16 mouse cellular contexts compared by ENCODE assay signal in the genomic region with DNA sequence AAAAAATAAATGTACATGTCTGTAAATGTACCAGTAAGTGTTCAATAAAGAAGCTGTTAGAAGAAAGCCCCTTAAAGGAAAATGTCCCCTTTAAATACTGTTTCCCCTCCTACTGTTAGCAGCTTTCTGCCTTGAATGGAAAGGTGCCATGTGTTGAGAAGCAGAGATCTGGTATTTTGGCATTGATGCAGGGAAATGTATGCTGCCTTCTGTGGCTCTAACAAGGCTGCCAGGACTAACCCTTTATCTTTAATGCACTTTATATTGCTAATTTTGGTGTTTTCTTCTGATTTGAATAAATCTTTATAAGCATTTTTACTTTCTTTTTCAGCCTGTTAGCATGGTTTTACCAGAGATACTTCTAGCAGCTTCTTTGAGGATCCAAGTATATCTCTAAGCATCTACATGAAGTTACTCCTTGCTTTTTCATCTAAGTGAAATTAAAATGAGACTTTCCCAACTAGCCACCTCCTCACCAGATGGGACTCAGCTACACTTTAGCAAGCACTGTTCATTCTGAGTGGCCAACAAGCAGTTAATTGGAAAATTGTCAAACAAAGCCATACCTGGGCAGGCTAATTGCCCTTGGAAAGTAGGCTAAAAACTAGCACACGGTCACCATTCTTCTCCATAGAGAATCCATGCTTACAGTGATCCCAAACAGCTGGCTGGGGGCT. TPM values are rescaled to one million over a fixed set of nuclear protein-coding genes. Genes with fewer than 3 reads are reported as not detected.
DNase-seq lines count a peak whose midpoint lies in the region; ATAC-seq and TF ChIP-seq lines count a peak whose summit lies in the region.
"Had no signal": no experiment of that assay in that cellular context is flagged by ENCODE, and none has a peak within 500 bp of the region (broad histone marks: within the 10 kb centered on the region; RNA-seq: fewer than 3 reads in every experiment).

No protein-coding gene starts in this region.

- peaks cover 15% of the 10 kb centered on the region for H3K36me3 ChIP-seq in heart, embryonic 12.5 days

- no peak for TF ChIP-seq CTCF in gastrocnemius, adult 2 months (IDR thresholded peaks at IDR 0.05)

- no peak overlapping the region for H3K9ac ChIP-seq in heart, embryonic 12.5 days
- H3K9ac ChIP-seq: liver, embryonic 14.5 days had no signal

- no peak overlapping the region for H3K4me3 ChIP-seq in gastrocnemius, adult 2 months
- H3K4me3 ChIP-seq in heart, embryonic 12.5 days = no peak overlapping the region
- H3K4me3 ChIP-seq: heart, embryonic 10.5 days; midbrain, embryonic 10.5 days had no signal

- ATAC-seq in heart, embryonic 12.5 days (ENCODE audit: insufficient number of reproducible peaks, low FRiP score) = no peak
- ATAC-seq: intestine, embryonic 16.5 days had no signal

- H3K27me3 ChIP-seq in heart, embryonic 12.5 days (replicated peaks) = no peaks in the 10 kb centered on the region

- 65% methylated on average over 1 of the region's 1 CpGs for WGBS in heart, embryonic 12.5 days

- H3K4me1 ChIP-seq in heart, embryonic 12.5 days (replicated peaks) = no peaks in the 10 kb centered on the region
- H3K4me1 ChIP-seq: heart, embryonic 10.5 days; midbrain, embryonic 10.5 days had no signal

- no peak for DNase-seq in gastrocnemius, adult 2 months
- DNase-seq in gastrocnemius, adult 18-20 months (ENCODE audit: low spot score) = no peak
- peak; percentile 68 for DNase-seq in cerebellum, adult 11-12 months
- peak; percentile 27 to 61 for DNase-seq in cerebellum, postnatal 25 days
- peak; percentile 62 for DNase-seq in layer of hippocampus, adult 9-11 months
- no peak for DNase-seq in embryo, embryonic 10 days (ENCODE audit: low spot score)
- DNase-seq in thymus, postnatal 14 days = no peak
- DNase-seq: adrenal gland, postnatal 25 days; gastrocnemius, postnatal 10 days; kidney, postnatal 10 days; lung, postnatal 14 days had no signal

- H3K4me2 ChIP-seq in heart, embryonic 12.5 days = no peak overlapping the region

- no peaks in the 10 kb centered on the region for H3K9me3 ChIP-seq in heart, embryonic 12.5 days (replicated peaks)
- H3K9me3 ChIP-seq: heart, embryonic 10.5 days; midbrain, embryonic 10.5 days had no signal

- peak overlapping the region; percentile 89 for H3K27ac ChIP-seq in gastrocnemius, adult 2 months
- H3K27ac ChIP-seq in heart, embryonic 12.5 days (ENCODE audit: poor library complexity, severe bottlenecking) = no peak overlapping the region
- H3K27ac ChIP-seq: heart, embryonic 10.5 days; liver, embryonic 14.5 days; midbrain, embryonic 10.5 days had no signal

- intact Hi-C loops in gastrocnemius, adult 2 months (cut with DNase I) = no loop called here

RNA-seq across cellular contexts. Expression of gene Tmem87a, which starts 11.0 kb away (rescaled TPM):
- 10 to 100 TPM; 31.4 to 51.8 TPM for total RNA-seq in gastrocnemius, adult 2 months (2021)
- total RNA-seq in gastrocnemius, adult 18-20 months (2021) = 10 to 100 TPM; 33.6 to 35.1 TPM
- polyA plus RNA-seq in heart, embryonic 12.5 days (2016; fragmentation: Nextera tagmentation; extraction: Ambion mirVana) = 6.6 and 7.2 TPM in 2 replicates

RNA-seq across cellular contexts. Expression of gene Ganc, which starts 11.2 kb away (rescaled TPM):
- 10 to 100 TPM; 29.7 to 34.3 TPM for total RNA-seq in gastrocnemius, adult 2 months (2021)
- 10 to 100 TPM; 30.2 to 36.5 TPM for total RNA-seq in gastrocnemius, adult 18-20 months (2021)
- 10.6 and 10.7 TPM in 2 replicates for polyA plus RNA-seq in heart, embryonic 12.5 days (2016; fragmentation: Nextera tagmentation; extraction: Ambion mirVana)

RNA-seq across cellular contexts. Expression of gene Capn3, which starts 40.9 kb away (rescaled TPM):
- 100 to 1,000 TPM; 126 to 149 TPM for total RNA-seq in gastrocnemius, adult 2 months (2021)
- total RNA-seq in gastrocnemius, adult 18-20 months (2021) = 100 to 1,000 TPM; 126 to 135 TPM
- polyA plus RNA-seq in heart, embryonic 12.5 days (2016; fragmentation: Nextera tagmentation; extraction: Ambion mirVana) = 3.9 and 6.1 TPM in 2 replicates

Comparison
In these comparisons a context has a peak if more than half of its experiments do, and no peak if none do; other contexts are left out.
1. DNase-seq: peak in cerebellum, adult 11-12 months (single experiment), cerebellum, postnatal 25 days (2 of 2) and layer of hippocampus, adult 9-11 months (single experiment); none in gastrocnemius, adult 2 months (single experiment), gastrocnemius, adult 18-20 months (single experiment), embryo, embryonic 10 days (single experiment) and thymus, postnatal 14 days (single experiment).